Mouse (Mus musculus) erythroblast, embryonic 14.5 days (primary cell): ENCODE results near the gene Prss3.
"Not testable (repeated sequence)": the region's sequence is repeated elsewhere in the genome, so short reads cannot be mapped to it uniquely, and the experiment has no call there.

Source experiments
- GATA1 ChIP-seq: IDR thresholded peaks from 2 replicates; pipeline ENCODE4 v1.6.1; 2012; ENCODE audit warnings: low read length, inconsistent platforms, mixed read lengths
- TAL1 ChIP-seq: IDR thresholded peaks from 3 replicates; pipeline ENCODE4 v1.6.1; 2012; ENCODE audit warnings: low read length, inconsistent platforms, mixed read lengths

GRCm38 (mm10) chr6:41377578-41377977, at the start of gene Prss3:
- not testable (repeated sequence) for TF ChIP-seq GATA1, TAL1
